Mouse (Mus musculus) liver, embryonic 14.5 days (tissue): ENCODE measurements around the gene Gm9964.

Experiments
- CTCF ChIP-seq: IDR thresholded peaks from 2 replicates; pipeline ENCODE4 v1.5.1; 2016; ENCODE audit warnings: antibody characterized with exemption, low read depth, control low read depth
- EP300 ChIP-seq: IDR thresholded peaks from 2 replicates; pipeline ENCODE4 v1.6.1; 2016; ENCODE audit warnings: antibody characterized with exemption, low read depth

- no peak for TF ChIP-seq EP300
- no peak for TF ChIP-seq CTCF
Measured at GRCm38 (mm10) chr11:79293025-79293424, 3.7 kb downstream of the Gm9964 start.
